Mouse (Mus musculus) forebrain, postnatal 0 days (tissue): ENCODE measurements around the gene Cdkal1. TPM values are rescaled to one million over a fixed set of nuclear protein-coding genes. Genes with fewer than 3 reads are reported as not detected.

Source experiments
- ATAC-seq: fragments of 200-750 bp; cut with Nextera tagmentation; 2 replicates; pipeline ENCODE4 v1.8.0; 2017; ENCODE audit warnings: mild to moderate bottlenecking, moderate library complexity
- DNase-seq: peaks from one replicate; pipeline ENCODE4 v3.0.0-alpha.2; 2015
- H3K27ac ChIP-seq: fragments of 300-500 bp; sonication (generic); 2 replicates; pipeline ENCODE4 v1.5.1; 2014; ENCODE audit warnings: low read depth, mild to moderate bottlenecking, antibody characterized with exemption, low read length, moderate library complexity, mixed read lengths
- H3K27me3 ChIP-seq: fragments of 300-500 bp; sonication (generic); 2 replicates; pipeline ENCODE4 v1.6.1; 2014; ENCODE audit warnings: mild to moderate bottlenecking, low read length, mixed read lengths; ENCODE audit not compliant: insufficient read depth
- H3K36me3 ChIP-seq: fragments of 300-500 bp; sonication (generic); 2 replicates; pipeline ENCODE4 v1.6.1; 2014; ENCODE audit warnings: mild to moderate bottlenecking, moderate library complexity; ENCODE audit not compliant: insufficient read depth
- H3K4me1 ChIP-seq: fragments of 300-500 bp; sonication (generic); 2 replicates; pipeline ENCODE4 v1.6.1; 2014; ENCODE audit warnings: antibody characterized with exemption; ENCODE audit not compliant: insufficient read depth
- H3K4me2 ChIP-seq: fragments of 300-500 bp; sonication (generic); 2 replicates; pipeline ENCODE4 v1.6.1; 2014; ENCODE audit warnings: low read depth, mild to moderate bottlenecking, moderate library complexity
- H3K4me3 ChIP-seq: fragments of 300-500 bp; sonication (generic); 2 replicates; pipeline ENCODE4 v1.5.1; 2014; ENCODE audit warnings: low read depth, low read length, mixed read lengths
- H3K9ac ChIP-seq: fragments of 300-500 bp; sonication (generic); 2 replicates; pipeline ENCODE4 v1.6.1; 2014; ENCODE audit warnings: mild to moderate bottlenecking
- H3K9me3 ChIP-seq: fragments of 300-500 bp; sonication (generic); 2 replicates; pipeline ENCODE4 v1.6.1; 2016; ENCODE audit warnings: low read length
- CTCF ChIP-seq: sonication (generic); IDR thresholded peaks from 2 replicates; pipeline ENCODE4 v1.5.1; 2016; ENCODE audit warnings: antibody characterized with exemption, control low read depth, low read depth
- WGBS: fragments of 180-500 bp; shearing (Covaris S2); extraction: QIAGEN DNeasy Blood & Tissue Kit; methylation state at CpG from one replicate; pipeline ENCODE4 v1.1.7; 2014; 5-methylcytosine and 5-hydroxymethylcytosine counted together
- polyA plus RNA-seq: library from polyadenylated mRNA; unstranded; fragments of >200 nt; fragmentation: Nextera tagmentation; extraction: Ambion mirVana; gene quantifications from 2 replicates; pipeline ENCODE4 v1.2.1, GENCODE M21; 2015
- total RNA-seq: library from RNA; depleted of rRNA; stranded (reverse); fragments of >200 nt; gene quantifications from 2 replicates; pipeline ENCODE4 v1.2.3, GENCODE M21; 2014

Gene Cdkal1
- total and polyA plus RNA-seq, 2 experiments from 2014 or later, result 16.7 to 18.3 TPM

DNA sequence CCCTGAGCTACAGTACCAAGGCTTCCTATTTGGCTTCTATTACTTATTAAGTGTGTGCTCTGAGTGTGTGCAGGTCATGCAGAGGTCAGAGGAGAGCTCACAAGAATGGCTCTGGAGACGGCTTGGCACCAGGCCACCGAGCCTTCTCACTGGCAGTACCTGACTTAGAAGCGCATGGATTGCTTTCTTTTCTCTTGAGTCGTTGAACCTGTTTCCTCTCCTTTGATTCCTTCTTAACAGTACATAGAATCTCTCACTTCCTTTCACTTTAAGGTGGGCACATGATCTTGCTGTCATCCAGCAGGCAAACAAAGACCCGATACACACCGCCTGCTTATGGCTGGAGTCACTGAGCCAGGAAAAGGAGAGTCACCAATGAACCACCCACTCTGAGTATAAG is 74.8 kb downstream of the Cdkal1 start:
- Histone ChIP-seq H3K9me3 (no peaks in the 10 kb centered on the region), H3K4me3 (no peak overlapping the region), H3K27me3 (no peaks in the 10 kb centered on the region), H3K9ac (no peak overlapping the region), H3K36me3 (no peaks in the 10 kb centered on the region), H3K27ac (no peak overlapping the region), H3K4me2 (no peak overlapping the region), H3K4me1 (no peaks in the 10 kb centered on the region)
- TF ChIP-seq CTCF, result no peak
- 62% methylated on average over 6 of the region's 6 CpGs for WGBS
- DNase-seq (no peak), ATAC-seq (no peak)

DNA sequence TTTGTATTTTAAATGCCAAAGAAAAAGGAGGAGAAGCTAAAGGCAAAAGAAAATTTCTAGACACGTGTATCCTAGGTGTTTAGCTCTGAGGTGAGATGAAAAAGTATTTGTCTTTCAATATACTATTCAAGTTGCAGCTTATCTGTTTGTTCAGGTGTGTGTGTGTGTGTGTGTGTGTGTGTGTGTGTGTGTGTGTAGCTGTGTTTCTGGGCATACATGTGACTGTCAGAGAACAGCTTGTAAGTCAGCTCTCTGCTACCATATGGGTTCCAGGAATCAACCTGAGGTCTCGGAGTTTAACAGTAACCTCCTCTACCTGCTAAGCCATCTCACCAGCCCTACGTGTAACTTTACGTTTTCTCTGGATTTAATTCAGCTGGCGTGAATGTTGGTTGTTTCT is 76.0 kb downstream of the Cdkal1 start:
- DNase-seq (no peak), ATAC-seq (no peak)
- no peak for TF ChIP-seq CTCF
- H3K4me3 ChIP-seq, result no peak overlapping the region
- no peak overlapping the region for H3K4me2 ChIP-seq
- no peak overlapping the region for H3K9ac ChIP-seq
- WGBS, result 85% methylated on average over 5 of the region's 5 CpGs
- H3K27me3 ChIP-seq, result no peaks in the 10 kb centered on the region
- no peaks in the 10 kb centered on the region for H3K4me1 ChIP-seq
- H3K36me3 ChIP-seq, result no peaks in the 10 kb centered on the region
- no peaks in the 10 kb centered on the region for H3K9me3 ChIP-seq
- no peak overlapping the region for H3K27ac ChIP-seq

DNA sequence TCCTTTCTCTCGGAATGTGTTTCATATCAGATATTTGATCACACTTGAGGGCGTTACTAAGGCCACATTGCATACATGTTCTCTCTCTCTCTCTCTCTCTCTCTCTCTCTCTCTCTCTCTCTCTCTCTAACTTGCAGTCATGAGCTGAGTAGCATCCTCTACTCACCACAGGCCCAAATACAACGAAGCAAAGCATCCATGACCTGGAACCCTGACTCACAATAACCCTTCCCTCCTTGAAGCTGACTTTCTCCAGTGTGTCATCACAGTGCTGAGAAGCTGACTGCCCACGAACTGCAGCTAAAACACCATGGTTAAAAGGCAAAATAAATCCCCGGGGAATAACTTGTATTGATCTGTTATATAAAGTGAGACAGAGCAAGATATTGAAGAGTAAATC is 76.4 kb downstream of the Cdkal1 start:
- Histone ChIP-seq H3K36me3 (no peaks in the 10 kb centered on the region), H3K9me3 (no peaks in the 10 kb centered on the region), H3K27ac (no peak overlapping the region), H3K4me3 (no peak overlapping the region), H3K27me3 (no peaks in the 10 kb centered on the region), H3K9ac (no peak overlapping the region), H3K4me2 (no peak overlapping the region), H3K4me1 (no peaks in the 10 kb centered on the region)
- ATAC-seq (no peak), DNase-seq (no peak)
- no peak for TF ChIP-seq CTCF
- 86% methylated on average over 5 of the region's 5 CpGs for WGBS

DNA sequence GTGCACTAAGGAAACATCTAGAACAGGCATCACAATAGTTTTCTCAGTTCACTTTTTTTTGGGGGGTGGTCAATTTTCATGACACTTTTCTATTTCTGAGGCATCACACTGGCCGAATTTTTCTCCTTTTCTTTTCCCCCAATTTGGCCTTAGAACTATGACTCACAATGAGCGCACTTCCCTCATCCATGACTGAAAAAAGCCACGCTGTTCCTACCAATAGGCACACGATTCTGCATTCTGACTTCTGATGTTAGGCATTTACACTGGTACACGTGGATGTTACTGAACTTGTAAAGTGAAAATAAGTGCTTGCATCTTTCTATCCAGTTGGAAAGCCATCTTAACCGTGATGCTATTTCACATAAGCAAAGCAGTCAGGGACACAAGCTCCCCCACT is 77.3 kb downstream of the Cdkal1 start:
- H3K27me3 ChIP-seq, result no peaks in the 10 kb centered on the region
- H3K4me2 ChIP-seq, result no peak overlapping the region
- no peak for ATAC-seq
- no peak overlapping the region for H3K9ac ChIP-seq
- DNase-seq, result no peak
- H3K4me3 ChIP-seq, result no peak overlapping the region
- H3K36me3 ChIP-seq, result no peaks in the 10 kb centered on the region
- H3K27ac ChIP-seq, result no peak overlapping the region
- TF ChIP-seq CTCF, result no peak
- H3K9me3 ChIP-seq, result no peaks in the 10 kb centered on the region
- WGBS, result 85% methylated on average over 6 of the region's 6 CpGs
- H3K4me1 ChIP-seq, result no peaks in the 10 kb centered on the region

DNA sequence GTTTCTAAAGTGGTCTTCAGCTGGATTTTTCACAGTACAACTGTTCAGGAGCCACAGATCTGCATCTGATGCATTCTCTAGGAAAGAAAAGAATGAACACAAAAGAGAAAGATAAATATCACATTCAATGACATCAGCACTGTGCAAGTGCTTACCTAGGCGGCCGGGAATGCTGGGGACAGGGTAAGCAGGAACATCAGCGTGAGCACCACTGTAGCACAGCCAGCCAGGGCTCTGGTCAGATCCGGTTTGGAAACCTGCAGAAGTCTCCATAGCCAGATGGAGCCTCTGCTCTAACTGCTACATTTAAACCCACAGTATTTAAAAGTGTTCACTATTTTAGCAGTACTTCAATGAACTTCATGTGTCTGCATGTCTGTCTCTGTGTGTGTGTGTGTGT is 78.2 kb downstream of the Cdkal1 start:
- Histone ChIP-seq H3K4me1 (no peaks in the 10 kb centered on the region), H3K27ac (no peak overlapping the region), H3K9ac (no peak overlapping the region), H3K4me3 (no peak overlapping the region), H3K9me3 (no peaks in the 10 kb centered on the region), H3K27me3 (no peaks in the 10 kb centered on the region), H3K4me2 (no peak overlapping the region), H3K36me3 (no peaks in the 10 kb centered on the region)
- no peak for DNase-seq
- WGBS, result 83% methylated on average over 4 of the region's 4 CpGs
- ATAC-seq, result no peak
- TF ChIP-seq CTCF, result no peak

DNA sequence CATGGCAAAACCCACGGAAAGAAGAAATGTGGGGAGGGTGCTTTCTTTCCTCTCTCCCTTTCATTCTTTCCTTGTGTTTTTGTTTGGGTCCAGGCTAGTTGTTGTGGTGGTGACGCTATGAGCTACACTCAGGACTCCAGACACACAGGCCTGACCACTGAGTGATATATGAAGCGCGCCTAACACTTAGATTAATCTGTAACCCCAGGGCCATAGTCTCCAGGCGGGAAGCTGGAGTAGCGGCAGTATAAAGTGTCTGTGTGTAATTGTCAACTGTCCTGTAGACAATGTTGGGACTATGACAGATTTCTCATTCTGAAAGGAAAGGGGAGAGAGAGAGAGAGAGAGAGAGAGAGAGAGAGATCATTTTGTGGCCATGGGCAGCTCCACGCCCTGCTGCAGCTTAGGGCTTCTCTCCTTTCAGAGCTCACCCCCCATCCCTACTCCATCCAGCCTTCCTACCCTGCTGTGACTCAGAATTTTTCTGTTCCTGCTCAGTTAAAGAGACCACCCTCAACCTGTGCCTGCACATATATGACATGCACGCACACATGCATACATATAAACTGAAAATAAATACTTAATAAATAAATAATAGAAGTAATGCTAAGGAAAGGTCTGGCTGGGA is 79.8 kb downstream of the Cdkal1 start:
- Histone ChIP-seq H3K4me1 (no peaks in the 10 kb centered on the region), H3K27me3 (no peaks in the 10 kb centered on the region), H3K4me3 (no peak overlapping the region), H3K4me2 (no peak overlapping the region), H3K9ac (no peak overlapping the region), H3K27ac (no peak overlapping the region), H3K9me3 (no peaks in the 10 kb centered on the region), H3K36me3 (no peaks in the 10 kb centered on the region)
- no peak for DNase-seq
- ATAC-seq, result no peak
- TF ChIP-seq CTCF, result no peak
- 84% methylated on average over 8 of the region's 8 CpGs for WGBS

DNA sequence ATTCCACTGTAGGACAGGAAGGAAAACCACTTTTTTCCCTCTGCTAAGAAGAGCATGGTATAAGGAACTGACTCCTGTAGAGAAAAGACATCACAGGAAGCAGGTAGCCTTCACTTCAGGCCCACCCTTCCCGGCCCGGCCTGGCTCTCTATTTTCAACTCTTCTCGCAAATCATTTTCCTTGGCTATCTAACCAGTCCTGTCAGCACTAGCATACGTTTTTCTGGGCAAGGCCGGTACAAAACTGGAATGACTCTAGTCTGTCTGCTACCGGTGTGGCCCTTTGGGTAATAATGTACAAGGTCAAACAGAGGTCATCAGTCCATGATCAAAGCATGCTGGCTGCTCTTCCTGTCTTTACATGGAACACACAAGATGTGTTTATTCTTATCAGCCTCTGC is 81.9 kb downstream of the Cdkal1 start:
- DNase-seq (no peak), ATAC-seq (no peak)
- Histone ChIP-seq H3K4me3 (no peak overlapping the region), H3K9me3 (no peaks in the 10 kb centered on the region), H3K27ac (no peak overlapping the region), H3K27me3 (no peaks in the 10 kb centered on the region), H3K36me3 (no peaks in the 10 kb centered on the region), H3K9ac (no peak overlapping the region), H3K4me1 (peaks cover 7% of the 10 kb centered on the region; the same call in 1 of the 2 replicates), H3K4me2 (no peak overlapping the region)
- no peak for TF ChIP-seq CTCF
- WGBS, result 82% methylated on average over 6 of the region's 6 CpGs

DNA sequence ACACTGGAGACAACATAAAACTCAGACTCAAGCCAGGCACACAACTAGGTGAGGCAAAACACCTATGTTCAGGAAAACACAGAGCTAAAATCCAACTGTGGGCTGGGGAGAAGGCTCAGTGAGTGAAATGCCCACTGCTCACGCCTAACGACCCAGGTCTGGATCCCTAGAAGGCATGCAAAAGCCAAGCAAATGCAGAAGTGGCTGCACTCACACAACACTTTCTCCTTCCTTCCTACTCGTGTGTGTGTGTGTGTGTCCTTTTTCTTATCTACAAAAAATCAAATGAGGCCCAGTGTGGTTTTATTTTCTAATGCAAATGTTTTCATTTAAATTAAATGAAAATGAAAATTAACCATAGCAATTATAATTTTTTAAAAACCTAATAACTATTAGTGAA is 82.5 kb downstream of the Cdkal1 start:
- Histone ChIP-seq H3K9ac (no peak overlapping the region), H3K4me2 (no peak overlapping the region), H3K36me3 (no peaks in the 10 kb centered on the region), H3K4me1 (peaks cover 7% of the 10 kb centered on the region; the same call in 1 of the 2 replicates), H3K4me3 (no peak overlapping the region), H3K27me3 (no peaks in the 10 kb centered on the region), H3K9me3 (no peaks in the 10 kb centered on the region), H3K27ac (no peak overlapping the region)
- DNase-seq (no peak), ATAC-seq (no peak)
- 55% methylated on average over 3 of the region's 3 CpGs for WGBS
- no peak for TF ChIP-seq CTCF
